Mouse (Mus musculus) heart, postnatal 0 days (tissue): ENCODE measurements at regions not wholly inside any gene's neighbourhood (a gene's known extent, or its start where the extent isn't known, plus 50 kb on each side); places are given as distances from the start of the nearest gene placed in this dataset.

Source experiments
- ATAC-seq: fragments of 200-750 bp; cut with Nextera tagmentation; 2 replicates; pipeline ENCODE4 v1.8.0; 2017; ENCODE audit warnings: low read depth, moderate number of reproducible peaks, moderate library complexity; ENCODE audit not compliant: insufficient read depth
- DNase-seq: peaks from one replicate; pipeline ENCODE4 v3.0.0-alpha.2; 2016; ENCODE audit warnings: low spot score
- H3K27ac ChIP-seq: fragments of 300-500 bp; sonication (generic); 2 replicates; pipeline ENCODE4 v1.5.1; 2014; ENCODE audit warnings: low read depth, mild to moderate bottlenecking
- H3K27me3 ChIP-seq: fragments of 300-500 bp; sonication (generic); 2 replicates; pipeline ENCODE4 v1.6.1; 2014; ENCODE audit warnings: low read length, mixed read lengths; ENCODE audit not compliant: control insufficient read depth, insufficient read depth
- H3K36me3 ChIP-seq: fragments of 300-500 bp; sonication (generic); replicated peaks from 2 replicates; pipeline ENCODE4 v1.6.1; 2014; ENCODE audit warnings: low read length, mixed read lengths; ENCODE audit not compliant: control insufficient read depth, insufficient read depth
- H3K4me1 ChIP-seq: fragments of 300-500 bp; sonication (generic); 2 replicates; pipeline ENCODE4 v1.6.1; 2014; ENCODE audit warnings: antibody characterized with exemption; ENCODE audit not compliant: control insufficient read depth, insufficient read depth
- H3K4me2 ChIP-seq: fragments of 300-500 bp; sonication (generic); 2 replicates; pipeline ENCODE4 v1.6.1; 2014; ENCODE audit warnings: low read depth, mild to moderate bottlenecking, low read length, moderate library complexity
- H3K4me3 ChIP-seq: fragments of 300-500 bp; sonication (generic); 2 replicates; pipeline ENCODE4 v1.5.1; 2014; ENCODE audit warnings: low read depth, low read length
- H3K9ac ChIP-seq: fragments of 300-500 bp; sonication (generic); replicated peaks from 2 replicates; pipeline ENCODE4 v1.6.1; 2014; ENCODE audit warnings: low read depth, low read length, mixed read lengths
- H3K9me3 ChIP-seq: fragments of 300-500 bp; sonication (generic); replicated peaks from 2 replicates; pipeline ENCODE4 v1.6.1; 2016; ENCODE audit warnings: low read length; ENCODE audit not compliant: control insufficient read depth
- CTCF ChIP-seq: IDR thresholded peaks from 2 replicates; pipeline ENCODE4 v1.5.1; 2016; ENCODE audit warnings: antibody characterized with exemption, control low read depth, low read depth
- WGBS: fragments of 180-500 bp; shearing (Covaris S2); extraction: QIAGEN DNeasy Blood & Tissue Kit; methylation state at CpG from one replicate; pipeline ENCODE4 v1.1.7; 2014; 5-methylcytosine and 5-hydroxymethylcytosine counted together

DNA sequence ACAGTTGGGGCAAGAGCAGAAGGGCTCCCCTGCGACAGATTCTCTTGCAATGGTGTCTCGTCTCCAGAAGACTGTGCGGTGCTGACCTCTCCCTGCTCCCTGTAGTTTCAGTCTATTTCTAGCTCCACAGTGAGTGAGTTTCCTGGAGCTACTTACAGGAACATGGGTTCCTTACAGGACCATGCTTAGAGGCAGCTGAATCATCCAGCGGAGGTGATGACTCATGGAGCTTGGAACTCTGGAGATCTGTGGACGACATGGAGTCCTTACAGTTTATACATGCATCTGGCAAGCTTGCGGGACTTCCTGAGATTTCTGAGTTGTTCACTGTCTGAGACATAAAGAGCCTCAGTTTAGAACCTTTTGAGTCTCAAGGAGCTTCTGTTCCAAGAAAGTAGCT, 50.0 kb upstream of the Nt5e start:
- no peaks in the 10 kb centered on the region for H3K27me3 ChIP-seq
- peak; percentile 70 for DNase-seq
- 35% methylated on average over 6 of the region's 6 CpGs for WGBS
- H3K36me3 ChIP-seq: no peaks in the 10 kb centered on the region
- TF ChIP-seq CTCF: no peak
- no peak overlapping the region for H3K9ac ChIP-seq
- peak overlapping the region; percentile 88 for H3K27ac ChIP-seq
- no peaks in the 10 kb centered on the region for H3K9me3 ChIP-seq
- no peak overlapping the region for H3K4me2 ChIP-seq
- no peak overlapping the region for H3K4me3 ChIP-seq
- ATAC-seq: peak; percentile 30
- H3K4me1 ChIP-seq: peaks cover 23% of the 10 kb centered on the region
